Mouse (Mus musculus) olfactory bulb, adult 2 months (tissue): Measurements from ENCODE around the gene Stxbp2. TPM values are rescaled to one million over a fixed set of nuclear protein-coding genes. Genes with fewer than 3 reads are reported as not detected.
A peak's percentile ranks its signal among the peaks of the same experiment; 100 is the strongest.

ENCODE experiments used
- H3K27ac ChIP-seq: fragments of 200-500 bp; 2 replicates; pipeline ENCODE4 v1.5.1; 2012; ENCODE audit warnings: low read depth, low read length; ENCODE audit not compliant: insufficient read depth
- H3K4me1 ChIP-seq: fragments of 200-500 bp; 2 replicates; pipeline ENCODE4 v1.6.1; 2012; ENCODE audit warnings: low read length; ENCODE audit not compliant: control insufficient read depth, insufficient read depth
- H3K4me3 ChIP-seq: fragments of 200-500 bp; 2 replicates; pipeline ENCODE4 v1.5.1; 2012; ENCODE audit warnings: mild to moderate bottlenecking, low read depth, low read length, moderate library complexity; ENCODE audit not compliant: insufficient read depth
- CTCF ChIP-seq: fragments of 200-500 bp; IDR thresholded peaks from 2 replicates; pipeline ENCODE4 v1.5.1; 2012; ENCODE audit warnings: low read depth, mild to moderate bottlenecking, low read length, moderate library complexity; ENCODE audit not compliant: insufficient read depth
- POLR2A ChIP-seq: fragments of 200-500 bp; IDR thresholded peaks from 2 replicates; pipeline ENCODE4 v1.6.1; 2012; ENCODE audit warnings: mild to moderate bottlenecking, low read depth, low read length, moderate library complexity; ENCODE audit not compliant: insufficient read depth
- WGBS: fragments of 180-500 bp; shearing (Covaris S2); methylation state at CpG from one replicate; pipeline ENCODE4 v1.1.7; 2018; 5-methylcytosine and 5-hydroxymethylcytosine counted together
- polyA plus RNA-seq: library from polyadenylated mRNA; stranded (reverse); fragments of >200 nt; gene quantifications from 2 replicates; pipeline ENCODE4 v1.2.4, GENCODE M21; 2012; ENCODE audit warnings: low replicate concordance; ENCODE audit not compliant: missing spikeins, insufficient read depth, insufficient read length

Gene Stxbp2
- polyA plus RNA-seq, 1 experiment, result not detected

DNA sequence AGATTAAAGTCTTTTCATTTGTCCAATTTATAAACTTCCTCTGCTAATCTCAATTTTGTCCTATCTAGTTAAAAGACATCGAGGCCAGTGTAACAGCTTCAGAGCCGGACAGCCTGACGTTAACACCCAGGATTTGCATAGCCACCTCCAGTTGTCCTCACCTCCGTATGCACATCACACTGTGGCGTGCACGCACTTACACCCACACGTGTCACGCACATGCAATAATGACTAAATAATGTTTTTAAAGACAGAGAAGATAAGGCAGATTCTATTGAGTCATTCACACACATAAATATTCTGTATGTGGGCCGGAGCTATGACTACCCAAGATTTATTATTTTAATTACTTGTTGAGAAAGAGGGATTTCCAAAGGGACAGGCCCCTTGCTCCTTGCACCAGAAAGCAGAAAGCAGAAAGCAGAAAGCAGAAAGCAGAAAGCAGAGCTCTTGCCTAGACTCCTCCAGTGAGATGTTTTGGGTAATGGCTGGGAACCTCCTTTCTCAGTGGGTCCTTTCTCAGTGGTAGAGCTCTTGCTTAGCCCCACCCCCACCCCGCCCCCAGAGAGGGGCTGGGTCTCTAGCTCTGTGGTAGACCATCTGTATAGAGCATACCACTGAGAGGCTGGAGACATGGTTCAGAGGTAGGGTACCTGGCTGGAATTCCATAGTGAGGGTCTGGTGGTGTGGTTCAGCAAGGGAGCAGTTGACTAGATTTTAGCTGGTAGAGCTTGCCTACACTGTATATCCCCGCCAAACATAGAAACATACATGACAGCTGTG, 24.2 kb downstream of the Stxbp2 start:
- no peak for TF ChIP-seq CTCF
- TF ChIP-seq POLR2A, result no peak
- H3K4me3 ChIP-seq, result no peak overlapping the region
- no peak overlapping the region for H3K27ac ChIP-seq
- peaks cover 4% of the 10 kb centered on the region; the same call in 1 of the 2 replicates for H3K4me1 ChIP-seq
- WGBS, result 68% methylated on average over 11 of the region's 11 CpGs

DNA sequence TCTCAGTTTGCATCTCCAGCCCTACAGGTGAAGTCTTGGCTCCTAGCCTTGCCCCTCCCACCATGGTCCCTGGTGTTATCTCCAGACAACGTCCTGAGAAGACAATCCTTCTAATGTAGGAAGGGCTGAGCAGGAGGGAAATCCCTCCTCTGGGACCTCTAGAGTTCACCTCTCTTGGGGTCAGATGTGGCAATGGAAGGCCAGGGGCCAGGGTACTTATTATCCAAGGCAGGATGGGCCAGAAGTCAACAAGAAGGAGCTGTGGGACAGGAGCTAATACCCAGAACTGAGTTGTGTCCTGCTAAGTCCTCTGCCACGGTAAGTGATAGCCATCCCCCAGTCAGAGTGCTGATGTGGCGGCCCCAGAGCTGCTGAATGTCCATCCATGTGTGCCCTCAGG, 24.8 kb downstream of the Stxbp2 start, which contains the start of gene Retn:
TSS of gene Retn (plus strand) at position 245 of the 400 bp plus-strand sequence.
- WGBS, result 76% methylated on average over 3 of the region's 3 CpGs
- TF ChIP-seq CTCF (no peak), POLR2A (no peak)
- H3K4me3 ChIP-seq, result no peak within 1 kb of the TSS
- no peak within 1 kb of the TSS for H3K27ac ChIP-seq
- H3K4me1 ChIP-seq, result peaks cover 4% of the 10 kb centered on the region; the same call in 1 of the 2 replicates

- TF ChIP-seq POLR2A (no peak), CTCF (no peak)
- WGBS, result 18% methylated on average over 7 of the region's 7 CpGs
- peaks cover 4% of the 10 kb centered on the region; the same call in 1 of the 2 replicates for H3K4me1 ChIP-seq
- no peak overlapping the region for H3K27ac ChIP-seq
- H3K4me3 ChIP-seq, result no peak overlapping the region
These were observed 26.1 kb downstream of the Stxbp2 start for GRCm38 (mm10) chr8:3656725-3657381.

DNA sequence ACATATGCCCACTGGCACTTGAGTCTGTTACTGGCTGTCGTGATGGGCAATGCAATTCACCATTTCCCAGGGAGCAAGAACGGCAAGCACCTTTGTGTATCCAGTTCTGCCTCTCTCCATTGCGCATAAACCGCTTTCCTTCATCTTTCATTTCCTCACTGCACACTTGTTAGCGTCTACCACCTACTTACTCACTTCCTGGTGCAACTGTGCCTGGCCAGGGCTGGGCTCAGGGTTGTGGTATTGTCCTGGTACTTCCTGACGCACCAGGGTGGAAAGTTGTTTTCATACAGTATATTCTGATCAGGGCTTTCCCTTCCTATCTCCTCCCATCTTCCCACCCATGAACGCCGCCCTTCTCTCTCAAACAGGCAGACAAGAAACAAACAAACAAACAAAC, 30.1 kb downstream of the Stxbp2 start:
- TF ChIP-seq CTCF (no peak), POLR2A (no peak)
- Histone ChIP-seq H3K4me3 (no peak overlapping the region), H3K27ac (no peak overlapping the region), H3K4me1 (peaks cover 4% of the 10 kb centered on the region; the same call in 1 of the 2 replicates)
- WGBS, result 77% methylated on average over 8 of the region's 8 CpGs

DNA sequence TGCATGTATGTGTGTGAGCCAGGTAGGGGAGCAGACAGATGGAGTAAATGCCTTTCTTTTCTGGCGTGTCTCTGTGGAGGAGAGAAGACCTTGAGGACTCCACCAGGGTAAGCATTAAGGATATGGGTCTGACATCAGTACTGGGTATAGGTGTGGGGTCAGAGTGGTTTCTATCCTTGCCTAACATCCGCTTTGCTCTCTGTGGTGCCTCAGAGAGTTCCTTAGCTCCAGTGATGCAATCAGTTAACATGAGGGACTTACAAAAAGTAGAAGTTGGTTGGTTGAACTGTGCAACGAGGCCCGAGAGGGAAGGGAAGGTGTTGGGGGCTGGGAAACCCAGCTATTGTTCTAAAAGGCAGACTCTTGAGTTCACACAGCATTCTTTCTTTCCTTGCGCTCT, 33.6 kb downstream of the Stxbp2 start:
- H3K4me1 ChIP-seq, result no peaks in the 10 kb centered on the region
- WGBS, result 52% methylated on average over 5 of the region's 5 CpGs
- H3K4me3 ChIP-seq, result no peak overlapping the region
- no peak for TF ChIP-seq CTCF
- TF ChIP-seq POLR2A, result no peak
- H3K27ac ChIP-seq, result no peak overlapping the region

GRCm38 (mm10) chr8:3665507-3665906, 34.8 kb downstream of the Stxbp2 start, which contains the start of gene Mcemp1:
TSS of gene Mcemp1 (plus strand) at chr8:3665754.
- no peak within 1 kb of the TSS for H3K4me3 ChIP-seq
- TF ChIP-seq POLR2A (no peak), CTCF (no peak)
- H3K4me1 ChIP-seq, result no peaks in the 10 kb centered on the region
- WGBS, result 83% methylated on average over 6 of the region's 6 CpGs
- H3K27ac ChIP-seq, result no peak within 1 kb of the TSS

- Histone ChIP-seq H3K4me3 (no peak overlapping the region), H3K27ac (no peak overlapping the region), H3K4me1 (no peaks in the 10 kb centered on the region)
- 78% methylated on average over 2 of the region's 2 CpGs for WGBS
- TF ChIP-seq POLR2A (no peak), CTCF (no peak)
These were observed 39.6 kb downstream of the Stxbp2 start for GRCm38 (mm10) chr8:3670388-3670787.

GRCm38 (mm10) chr8:3671980-3672491, 41.3 kb downstream of the Stxbp2 start, which contains the start of gene Fcor:
TSS of gene Fcor (minus strand) at chr8:3672362.
- Histone ChIP-seq H3K4me1 (no peaks in the 10 kb centered on the region), H3K4me3 (peak within 1 kb of the TSS; percentile 77), H3K27ac (peak within 1 kb of the TSS; percentile 95)
- TF ChIP-seq CTCF (peak; percentile 99), POLR2A (0 out of 2 replicates have a peak, but pooled peaks have one; percentile 47)
- under 1% methylated on average over 23 of the region's 23 CpGs for WGBS

DNA sequence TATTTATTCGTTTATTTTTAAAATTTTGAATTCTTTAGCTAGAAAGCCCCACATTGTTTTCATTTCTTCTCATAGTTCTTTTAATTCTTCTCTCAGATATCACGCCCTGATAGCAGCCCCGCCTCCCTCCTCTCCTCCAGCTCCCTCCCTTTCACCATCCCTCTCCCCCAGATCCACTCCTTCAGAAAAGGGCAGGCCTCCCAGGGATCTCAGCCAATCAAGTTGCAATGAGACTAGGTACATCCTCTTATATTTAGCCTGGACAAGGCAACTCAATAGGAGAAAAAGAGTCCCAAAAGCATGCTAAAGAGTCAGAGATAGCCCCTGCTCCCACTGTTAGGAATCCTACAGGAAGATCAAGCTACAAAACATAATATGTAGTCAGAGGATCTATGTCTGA, 43.9 kb downstream of the Stxbp2 start:
- WGBS, result 56% methylated on average over 3 of the region's 3 CpGs
- no peak overlapping the region for H3K4me3 ChIP-seq
- TF ChIP-seq CTCF (no peak), POLR2A (no peak)
- peaks cover 15% of the 10 kb centered on the region; the same call in 1 of the 2 replicates for H3K4me1 ChIP-seq
- H3K27ac ChIP-seq, result no peak overlapping the region
